Mouse (Mus musculus): Measurements from ENCODE around the gene Nipal1.
A peak's percentile ranks its signal among the peaks of the same experiment; 100 is the strongest.

The Nipal1 gene

DNA sequence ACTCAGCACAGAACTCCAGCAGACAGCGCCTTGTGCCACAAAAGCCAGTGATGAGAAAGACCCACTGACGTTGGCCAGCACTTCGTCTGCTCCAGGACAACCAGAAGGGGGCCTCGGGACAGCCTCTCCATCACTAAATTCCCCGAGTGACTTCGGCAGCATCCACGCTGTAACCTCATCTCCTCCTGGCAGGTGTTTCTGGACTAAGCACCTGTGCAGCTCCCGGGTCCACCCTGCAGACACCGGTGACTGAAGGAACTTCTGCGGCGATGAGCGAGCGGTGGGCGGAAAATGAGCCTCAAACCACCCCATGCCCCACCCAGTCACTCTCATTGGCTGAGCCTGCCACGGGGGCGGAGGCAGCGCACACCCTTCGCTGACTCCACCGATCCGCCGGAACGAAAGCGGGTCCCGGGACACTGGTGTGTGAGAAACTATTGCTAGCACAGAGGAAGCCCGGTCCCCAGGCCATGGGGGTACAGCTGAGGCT, at the start of gene Nipal1:
TSS of gene Nipal1 (plus strand) at position 378 of the 490 bp plus-strand sequence.
- DNase-seq = no peak

DNA sequence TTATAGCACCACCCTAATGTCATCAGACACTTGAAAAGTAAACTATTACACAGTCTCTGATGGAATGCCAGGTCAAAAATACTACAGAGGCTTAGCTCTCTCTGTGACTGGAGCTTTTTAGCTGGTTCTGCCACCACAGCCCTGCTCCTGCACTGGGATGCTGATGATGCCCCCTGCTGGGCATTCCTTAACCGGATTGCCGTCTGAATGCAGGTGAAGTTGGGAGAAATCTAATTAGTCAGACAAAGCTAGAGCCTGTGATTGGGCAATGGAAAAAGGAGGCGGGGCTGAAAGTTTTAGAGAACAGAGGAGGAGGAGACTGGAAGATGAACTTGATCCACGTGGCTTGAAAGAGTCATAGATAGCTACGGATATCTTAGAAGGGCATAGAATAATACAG, 46.6 kb upstream of the Nipal1 start:
- DNase-seq = no peak

DNA sequence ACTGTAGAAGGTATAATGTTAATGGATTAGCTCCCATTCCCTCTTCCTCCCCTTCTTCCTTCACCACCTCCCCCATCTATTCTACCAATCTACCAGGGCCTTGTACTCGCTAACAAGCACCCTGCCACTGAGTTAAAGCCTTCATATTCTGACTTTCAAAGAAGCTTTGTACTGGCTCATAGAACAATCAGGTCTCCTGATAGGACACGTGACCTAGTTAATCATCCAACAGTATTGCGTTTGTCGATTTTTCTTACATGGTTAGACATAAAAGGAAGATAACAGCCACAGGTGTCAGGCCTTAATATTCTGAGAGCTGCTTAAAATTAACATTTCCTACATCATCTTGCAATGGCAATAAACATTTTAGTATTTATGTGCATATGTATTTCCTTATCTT, 44.5 kb upstream of the Nipal1 start:
- no peak for DNase-seq

DNA sequence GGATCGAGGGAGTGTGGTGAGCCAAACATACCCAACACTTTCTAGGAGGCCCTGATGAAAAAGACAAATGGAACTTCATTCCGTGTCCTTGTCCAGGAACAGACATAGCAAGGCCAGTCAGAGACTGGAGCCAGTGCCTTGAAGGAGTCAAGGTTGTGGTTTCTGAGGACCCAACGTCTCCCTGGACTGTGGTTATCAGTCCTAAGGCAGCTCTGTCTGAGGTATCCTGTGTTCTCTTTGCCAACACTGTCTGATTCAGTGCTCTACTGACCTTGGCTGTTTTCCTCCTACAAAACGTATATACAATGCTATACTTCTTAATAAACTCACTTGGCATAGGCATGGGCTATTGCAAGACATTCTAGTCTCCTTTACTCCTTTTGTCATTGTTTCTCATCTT, 30.2 kb upstream of the Nipal1 start:
- no peak for DNase-seq

DNA sequence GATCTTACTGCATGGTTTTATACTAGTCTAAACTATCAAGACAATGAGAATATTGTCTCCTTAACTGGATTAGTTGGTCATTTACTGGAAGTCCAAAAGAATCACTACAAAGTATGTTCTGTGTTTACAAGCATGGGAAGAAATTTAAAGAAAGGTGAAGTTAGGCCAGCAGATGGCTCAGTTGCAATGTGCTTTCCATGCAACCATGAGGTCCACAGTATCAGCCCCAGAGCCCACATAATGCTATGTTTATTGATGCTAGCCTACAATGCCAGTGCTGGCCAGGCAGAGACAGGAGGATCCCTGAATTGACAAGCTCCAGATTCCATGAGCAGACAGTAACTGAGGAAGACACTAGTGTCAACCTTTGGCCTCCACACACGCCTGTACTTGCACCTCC, 26.6 kb upstream of the Nipal1 start:
- no peak for DNase-seq

DNA sequence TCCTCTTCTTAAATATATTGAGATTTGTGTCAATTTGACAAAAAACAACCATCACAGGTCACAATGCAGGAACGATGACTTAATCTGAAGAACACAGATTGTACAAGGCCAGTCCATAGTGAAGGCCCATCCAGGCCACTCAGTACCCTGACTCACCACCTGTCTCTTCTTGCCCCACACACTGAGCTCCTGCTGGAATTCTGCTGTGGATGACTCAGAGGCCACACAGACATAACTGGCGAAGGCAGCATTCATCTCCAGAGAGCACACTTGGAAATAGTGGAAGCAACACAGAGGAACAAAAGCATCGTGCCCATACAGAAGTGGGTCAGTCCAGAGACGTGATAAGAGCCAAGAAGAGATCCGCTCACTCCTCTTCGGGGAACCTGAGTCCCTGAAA, 17.6 kb upstream of the Nipal1 start:
- no peak for DNase-seq

DNA sequence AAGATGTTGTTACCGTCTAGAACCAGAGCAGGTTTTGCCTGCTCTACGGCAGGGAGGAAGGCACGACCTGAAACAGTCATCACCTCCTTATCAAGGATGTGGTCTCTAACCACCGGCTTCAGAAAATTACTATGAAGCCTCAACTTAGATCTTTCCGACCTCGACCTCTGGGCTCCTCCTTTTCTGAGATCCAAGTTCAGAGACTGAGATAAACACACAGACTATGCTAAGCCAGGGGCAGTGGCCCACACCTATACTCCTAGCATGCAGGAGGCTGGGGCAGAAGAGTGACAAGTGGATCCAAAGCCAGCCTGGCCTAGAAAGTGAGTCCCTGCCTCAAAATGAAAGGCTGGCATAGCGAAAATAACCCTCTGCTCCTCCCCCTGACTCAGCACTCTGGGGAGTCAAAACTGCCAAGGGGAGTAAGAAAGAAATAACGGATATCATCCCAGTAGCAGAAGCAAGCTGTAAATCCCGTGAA, 12.8 kb upstream of the Nipal1 start:
- DNase-seq = no peak

DNA sequence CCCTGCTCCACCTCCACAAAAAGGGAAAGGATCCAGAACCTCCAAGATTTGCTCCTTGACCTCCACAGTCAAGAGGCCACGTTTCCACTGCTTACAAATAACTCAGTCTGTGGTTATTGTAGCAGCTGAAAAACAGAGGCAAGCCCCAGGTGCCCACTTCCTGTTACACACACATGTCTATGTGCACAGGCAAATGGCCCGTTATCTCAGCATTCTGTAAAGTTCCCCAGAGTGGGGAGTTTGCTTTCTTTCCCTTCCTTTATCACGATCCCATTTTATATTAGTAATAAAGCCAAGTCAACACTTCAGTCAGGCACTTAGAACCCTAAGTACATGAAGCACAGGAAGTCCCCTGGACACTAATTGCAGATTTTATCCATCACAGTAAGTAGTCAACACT, 11.5 kb upstream of the Nipal1 start:
- no peak for DNase-seq

DNA sequence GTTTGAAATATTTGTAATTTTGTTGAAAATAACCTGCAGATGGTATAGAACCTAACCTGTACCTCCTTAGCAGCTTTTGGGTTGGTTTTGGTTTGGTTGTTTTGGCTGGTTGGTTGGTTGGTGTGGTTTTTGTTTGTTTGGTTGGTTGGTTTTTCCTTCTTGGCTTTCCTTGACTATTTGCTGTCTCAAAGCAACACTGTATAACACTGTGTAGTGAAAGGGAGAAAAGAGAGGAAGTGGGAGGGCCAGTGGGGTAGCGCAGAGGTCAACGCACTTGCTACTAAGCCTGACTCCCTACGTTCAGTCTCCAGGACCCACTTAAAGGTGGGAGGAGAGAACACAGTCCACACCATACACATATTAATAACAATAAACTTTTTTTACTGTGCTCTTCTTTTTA, 11.0 kb upstream of the Nipal1 start:
- DNase-seq = no peak

DNA sequence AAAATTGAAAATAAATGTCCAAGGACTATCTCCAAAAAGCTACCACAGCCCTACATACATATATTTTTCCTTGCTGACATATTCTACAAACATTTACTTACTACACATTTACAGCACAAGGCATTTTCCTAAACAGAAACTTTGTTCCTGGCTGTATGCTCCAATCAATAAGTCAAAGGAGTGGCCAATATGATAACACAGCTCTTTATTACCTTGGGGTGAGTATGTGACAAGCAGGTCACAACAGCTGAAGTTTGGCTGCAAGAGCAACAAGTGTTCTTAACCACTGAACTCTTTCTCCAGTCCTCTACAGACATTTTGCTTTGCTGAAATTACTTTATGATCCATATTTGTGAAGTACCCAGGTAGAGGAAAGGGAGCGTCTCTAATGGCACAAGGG, 7.5 kb upstream of the Nipal1 start:
- no peak for DNase-seq

DNA sequence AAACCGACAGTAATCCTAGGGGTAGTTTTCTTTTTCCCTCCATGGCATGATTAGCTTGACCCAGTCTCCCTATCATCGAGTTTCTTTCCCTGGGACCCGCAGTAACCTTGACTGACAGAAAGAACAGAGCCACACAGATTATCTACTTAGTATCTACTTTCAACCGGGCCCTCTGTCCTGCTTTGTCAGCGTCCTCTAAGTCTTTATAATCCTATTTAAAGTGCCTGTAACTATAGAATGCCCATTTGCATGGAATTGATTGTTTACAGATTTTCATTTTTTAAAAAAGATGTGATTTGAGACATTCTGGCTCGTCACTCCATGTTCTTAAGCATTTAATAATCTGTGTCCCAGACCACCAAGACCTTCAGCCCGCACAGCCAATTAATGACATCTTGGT, 3.9 kb upstream of the Nipal1 start:
- no peak for DNase-seq

DNA sequence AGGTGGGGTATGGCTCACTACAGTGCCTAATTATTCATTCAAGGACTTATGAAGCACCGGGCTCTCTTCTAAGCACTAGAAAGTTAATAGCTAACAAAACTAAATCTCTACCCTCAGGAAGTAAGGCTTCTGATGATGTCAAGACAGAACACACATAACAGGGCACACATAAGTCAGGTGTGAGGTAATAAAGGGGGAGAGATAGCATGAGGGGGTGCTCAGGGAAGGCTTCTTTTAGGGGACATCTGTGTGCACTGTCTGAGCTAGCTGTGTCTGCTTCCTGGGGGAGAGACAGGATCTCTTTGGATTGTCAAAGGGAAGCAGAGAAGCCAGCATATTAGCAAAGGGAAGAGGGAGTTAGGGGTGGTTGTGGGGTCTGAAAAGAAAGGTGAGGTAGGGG, 3.4 kb upstream of the Nipal1 start, which contains the start of gene Cnga1:
TSS of gene Cnga1 (minus strand) at position 101 of the 400 bp plus-strand sequence.
- DNase-seq = no peak

DNA sequence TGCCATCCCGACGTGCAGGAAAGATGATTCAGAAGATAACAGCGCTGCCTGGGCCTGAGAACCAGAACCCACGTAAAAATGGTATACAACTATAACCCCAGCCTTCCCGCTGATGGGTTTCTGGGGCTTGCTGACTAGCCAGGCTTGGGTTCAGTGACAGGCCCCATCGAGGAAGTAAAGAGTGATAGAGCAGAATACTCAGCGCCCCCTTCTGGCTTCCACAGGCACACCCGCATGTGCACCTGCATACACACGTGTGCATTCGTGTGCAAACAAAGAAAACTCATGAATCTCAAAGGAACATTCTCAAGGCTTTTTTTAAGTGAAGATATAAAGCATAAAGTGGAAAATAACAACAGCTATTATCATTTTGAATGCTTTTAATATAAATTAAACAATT, 1.5 kb upstream of the Nipal1 start:
- DNase-seq = no peak

DNA sequence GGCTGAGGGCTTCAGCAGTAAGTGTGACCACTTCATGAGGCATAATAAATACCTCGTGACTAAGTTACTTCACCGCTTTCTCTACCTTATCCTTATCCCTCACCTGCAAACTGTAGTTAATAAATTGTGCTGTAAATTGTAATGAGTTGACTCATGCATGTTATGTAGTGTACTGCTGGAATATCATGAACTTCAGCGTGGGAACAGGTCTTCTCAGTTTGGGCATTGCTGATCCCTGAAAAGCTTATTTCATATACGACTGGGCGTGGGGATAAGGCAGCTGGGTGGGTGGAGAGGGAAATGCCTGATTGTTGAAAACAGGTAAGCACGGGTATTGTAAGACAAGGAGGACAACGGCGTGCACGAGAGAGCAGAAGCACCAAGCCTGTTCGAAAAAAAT, 599 bp upstream of the Nipal1 start:
- no peak for DNase-seq

DNA sequence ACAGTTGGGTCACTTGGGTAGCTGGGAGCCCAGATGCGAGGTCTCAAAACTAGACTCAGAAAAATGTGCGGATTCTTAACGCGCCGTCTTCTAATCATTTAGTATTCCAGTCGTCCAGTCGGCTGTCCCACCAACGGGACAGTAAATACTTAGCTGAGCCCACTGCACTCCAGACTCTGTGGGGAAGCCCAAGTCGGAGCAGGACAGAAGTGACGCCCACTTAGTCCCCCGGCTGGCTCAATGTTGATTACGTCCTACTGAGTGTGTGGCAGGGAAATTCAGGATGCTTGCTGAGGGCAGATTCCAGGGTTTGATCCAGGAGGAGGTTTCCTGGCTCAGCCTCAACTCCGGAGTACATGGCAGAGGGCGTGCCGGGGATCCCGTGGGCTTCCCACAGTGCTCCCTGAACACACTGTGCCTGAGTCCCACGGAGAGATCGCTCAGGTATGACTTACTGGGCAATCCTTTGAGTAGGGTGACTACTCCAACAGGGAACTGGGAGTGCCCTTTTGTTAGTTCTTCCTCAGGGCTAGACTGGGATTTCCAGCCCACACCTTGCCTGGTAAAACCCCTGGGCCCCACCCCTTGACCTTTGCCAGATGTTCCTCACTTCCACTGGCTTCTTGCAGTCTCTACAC, 482 bp downstream of the Nipal1 start:
- DNase-seq = no peak

DNA sequence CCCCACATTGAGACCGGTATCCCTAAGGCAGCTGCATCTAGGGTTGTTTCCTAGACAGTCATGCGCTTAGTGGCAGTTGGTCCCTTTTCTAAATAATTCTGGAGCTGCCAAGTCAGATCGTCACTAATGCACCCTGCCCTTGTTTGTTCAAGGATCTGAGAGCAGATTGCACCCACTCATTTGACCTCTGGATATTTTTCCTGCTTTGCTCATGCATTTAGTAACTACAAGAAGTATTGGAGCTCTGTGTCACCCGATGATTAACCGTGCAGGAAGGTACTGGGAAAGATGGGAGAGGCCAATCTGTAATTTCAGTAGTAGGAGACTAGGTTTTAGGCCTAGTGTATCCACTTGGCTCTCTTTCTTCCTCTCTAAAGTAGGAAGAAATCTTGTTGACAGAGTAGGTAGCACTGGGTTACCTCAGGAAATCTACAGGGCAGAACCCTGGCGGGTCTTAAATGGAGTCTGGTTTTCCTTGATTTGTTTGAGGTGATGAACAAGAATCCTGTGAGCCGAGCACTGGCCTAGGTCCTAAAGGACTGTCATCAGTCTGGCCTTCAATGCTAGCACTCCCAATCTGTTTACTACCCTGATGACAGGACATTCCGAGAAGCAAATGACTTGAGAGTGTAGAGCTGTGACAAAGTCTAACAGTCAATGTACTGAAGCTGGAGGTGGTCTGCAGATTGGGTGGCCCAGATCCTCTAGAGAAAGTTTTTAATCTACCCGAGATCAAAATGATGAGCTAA, 1.6 kb downstream of the Nipal1 start:
- DNase-seq = no peak

DNA sequence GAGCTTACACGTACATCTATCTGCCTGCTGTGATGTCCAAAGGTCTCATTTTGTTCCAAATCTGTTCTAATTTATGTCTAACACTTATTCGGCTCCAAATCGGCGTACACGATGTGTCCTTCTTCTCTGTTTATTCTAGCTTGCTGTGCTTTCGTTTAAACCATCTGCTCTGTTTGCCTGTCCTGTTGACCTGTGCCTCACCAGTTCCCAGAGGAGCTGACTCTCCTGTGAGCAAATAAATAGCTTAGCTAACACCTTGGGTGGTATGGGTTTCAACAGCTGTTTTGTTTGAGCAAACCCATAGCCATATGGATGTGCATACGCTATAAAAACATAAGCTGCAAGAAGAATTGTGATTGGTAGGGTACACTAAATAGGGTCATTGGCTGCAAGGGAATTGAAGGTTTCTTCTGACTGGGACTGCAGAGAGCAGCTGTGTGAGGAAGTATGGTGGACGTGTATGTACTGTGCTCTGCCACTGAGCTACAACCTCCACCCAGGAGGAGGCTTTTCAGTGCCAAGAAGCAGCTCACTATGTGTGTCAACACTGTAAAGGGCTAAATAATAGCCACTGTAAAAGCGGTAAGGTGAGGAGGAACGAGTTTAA, 5.6 kb downstream of the Nipal1 start:
- DNase-seq = no peak

DNA sequence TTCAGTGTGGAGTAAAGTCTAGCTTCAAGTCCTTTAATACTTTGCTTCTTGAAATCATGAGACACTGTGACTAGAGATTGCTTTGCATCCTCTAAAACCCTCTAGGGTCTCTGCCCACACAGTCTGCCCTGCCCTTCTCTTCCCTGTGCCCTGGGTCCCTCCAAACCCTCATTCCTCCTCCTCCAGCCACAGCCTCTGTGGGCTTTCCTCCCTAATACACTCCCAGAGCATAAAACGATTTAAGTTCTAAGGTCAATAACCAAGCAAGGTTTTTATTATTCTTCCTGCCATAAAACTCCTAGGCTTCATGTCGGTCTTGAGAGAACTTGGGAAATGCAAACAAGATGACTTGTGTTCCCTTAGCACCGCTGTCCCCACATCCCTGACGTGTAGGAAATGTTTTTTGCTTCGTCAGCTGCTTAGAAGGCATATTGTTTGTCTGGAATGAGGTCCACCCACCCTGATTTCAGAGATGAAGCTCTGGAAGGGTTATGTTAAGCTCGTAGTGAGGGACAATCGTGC, 8.7 kb downstream of the Nipal1 start:
- no peak for DNase-seq

DNA sequence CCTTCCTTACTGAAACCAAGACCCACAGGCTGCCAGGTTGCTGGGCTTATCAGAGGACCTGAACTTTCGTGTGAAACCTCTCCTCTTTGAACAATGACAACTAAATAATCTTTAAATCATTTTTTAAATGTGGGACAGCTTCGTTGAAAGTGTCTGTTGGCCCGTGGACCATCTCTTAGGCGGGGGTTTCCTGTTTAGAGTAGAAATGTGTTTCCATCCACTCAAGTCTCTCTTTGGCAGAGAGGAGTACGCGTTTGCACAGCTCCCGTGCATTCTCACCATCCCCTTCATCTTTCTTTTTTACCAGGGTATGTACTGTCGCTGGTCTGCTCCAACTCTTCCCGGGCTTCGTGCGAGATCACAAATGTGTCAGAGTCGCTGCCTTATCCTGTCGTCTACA, 10.8 kb downstream of the Nipal1 start:
- DNase-seq = no peak

DNA sequence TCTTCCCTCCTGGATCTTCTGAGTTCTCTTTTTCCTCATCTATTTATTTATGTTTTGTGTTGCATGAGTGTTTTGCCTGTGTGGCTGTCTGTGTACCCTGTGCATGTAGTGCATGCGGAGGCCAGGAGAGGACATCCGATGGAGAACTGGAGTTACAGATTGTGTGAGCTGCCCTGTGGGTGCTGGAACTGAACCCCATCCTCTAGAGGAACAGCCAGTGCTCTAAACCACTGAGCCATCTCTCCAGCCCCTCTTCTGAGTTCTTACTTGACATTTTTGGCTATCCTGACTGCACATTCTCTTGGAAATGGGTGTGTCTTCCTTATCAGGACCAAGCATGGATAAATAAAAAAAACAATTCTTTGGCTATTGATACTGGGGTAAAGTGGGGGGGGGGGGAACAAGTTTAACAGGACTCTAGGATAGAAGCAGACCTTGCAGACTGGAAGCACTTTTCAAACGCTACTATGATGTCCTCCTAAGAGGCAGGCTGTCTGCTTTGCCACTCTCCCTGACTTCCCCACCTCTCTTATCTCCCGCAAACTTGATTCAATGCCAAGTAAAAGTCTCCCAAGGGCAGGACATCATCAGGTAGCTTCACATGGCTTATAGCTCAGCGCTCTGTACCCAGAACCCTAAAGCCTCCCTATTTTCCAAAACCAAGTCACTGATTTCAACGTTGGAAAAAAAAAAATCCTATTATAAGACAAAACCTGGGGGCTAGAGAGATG, 13.6 kb downstream of the Nipal1 start:
- no peak for DNase-seq

DNA sequence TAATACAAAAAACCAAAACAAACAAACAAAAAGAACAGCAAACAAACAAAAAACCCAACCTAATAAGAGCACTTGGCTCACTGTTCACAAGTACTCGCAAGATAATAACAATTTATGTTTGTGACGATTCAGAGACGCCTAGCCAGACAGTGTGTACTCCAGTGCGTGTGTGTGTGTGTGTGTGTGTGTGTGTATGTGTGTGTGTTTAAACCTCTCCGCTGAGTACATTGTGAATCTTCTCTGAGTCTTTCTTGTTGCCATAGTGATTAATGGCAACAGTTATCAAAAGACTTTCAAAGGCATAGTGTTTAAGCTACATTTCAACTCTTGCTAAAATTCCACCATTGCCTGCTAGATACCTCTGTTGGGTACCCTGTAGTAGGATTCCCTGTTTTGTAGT, 16.5 kb downstream of the Nipal1 start:
- no peak for DNase-seq

DNA sequence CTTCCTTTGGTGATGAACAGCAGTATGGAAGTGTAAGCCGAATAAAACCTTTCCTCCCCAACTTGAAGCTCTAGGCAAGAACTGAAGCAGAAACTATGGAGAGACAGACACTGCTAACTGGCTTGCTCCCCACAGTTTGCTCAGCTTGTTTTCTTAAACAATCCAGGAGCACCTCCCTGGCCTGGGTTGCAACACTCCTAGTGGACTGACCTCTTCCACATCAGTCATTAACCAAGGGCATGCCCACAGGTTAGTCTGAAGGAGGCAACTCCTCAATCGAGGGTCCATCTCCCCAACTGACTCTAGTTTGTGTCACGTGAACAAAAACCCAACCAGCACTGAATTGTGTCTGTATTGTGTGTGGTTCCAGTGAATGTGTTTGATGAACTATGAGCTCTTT, 17.3 kb downstream of the Nipal1 start:
- no peak for DNase-seq

DNA sequence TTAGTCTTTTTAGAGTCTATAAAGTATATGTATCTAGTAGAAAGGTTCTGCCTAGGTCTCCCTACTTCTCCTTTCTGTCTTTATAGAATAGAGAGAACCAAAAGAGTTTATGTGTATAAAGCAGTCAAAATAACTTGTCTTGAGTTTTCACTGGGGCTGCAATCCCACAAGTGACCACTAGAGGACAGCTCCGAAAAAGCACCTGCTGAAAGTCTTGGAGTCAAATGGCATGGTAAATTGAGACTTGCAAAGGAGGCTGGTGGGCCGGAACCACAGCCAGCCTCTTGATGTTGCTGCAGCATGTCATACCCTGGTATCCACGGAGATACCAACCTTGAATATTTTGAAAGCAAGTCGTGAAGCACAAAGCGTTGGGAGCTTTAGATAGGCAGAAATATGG, 17.7 kb downstream of the Nipal1 start:
- peak; percentile 20 for DNase-seq
